Mouse (Mus musculus): ENCODE measurements at regions not wholly inside any gene's neighbourhood (a gene's known extent, or its start where the extent isn't known, plus 50 kb on each side); places are given as distances from the start of the nearest gene placed in this dataset.

- in situ Hi-C loops (cut with MboI; ENCODE audit: unreplicated experiment in 2 of 2): no loop called here
Measured at GRCm38 (mm10) chr11:44211871-44212441, 187.9 kb upstream of the Il12b start.

DNA sequence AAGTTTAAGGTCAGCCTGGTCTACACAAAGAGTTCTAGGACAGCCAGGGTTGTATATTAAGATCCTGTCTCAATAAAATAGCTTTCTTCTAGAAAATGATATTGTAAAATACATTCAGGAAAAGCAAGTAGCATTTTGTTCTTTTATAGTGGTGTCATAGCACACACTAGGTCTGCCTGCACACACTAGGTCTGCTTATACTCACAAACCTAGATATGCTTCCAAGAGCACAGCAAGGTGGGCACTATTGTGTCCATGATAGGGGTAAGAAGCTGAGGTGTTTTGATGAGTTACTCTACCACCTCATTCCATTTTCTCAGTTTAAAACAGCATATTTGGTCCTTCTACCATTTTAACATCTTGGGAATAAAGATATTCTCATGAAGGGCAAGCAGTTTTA, 185.8 kb upstream of the Il12b start:
- in situ Hi-C loops (cut with MboI; ENCODE audit: unreplicated experiment in 2 of 2): no loop called here

DNA sequence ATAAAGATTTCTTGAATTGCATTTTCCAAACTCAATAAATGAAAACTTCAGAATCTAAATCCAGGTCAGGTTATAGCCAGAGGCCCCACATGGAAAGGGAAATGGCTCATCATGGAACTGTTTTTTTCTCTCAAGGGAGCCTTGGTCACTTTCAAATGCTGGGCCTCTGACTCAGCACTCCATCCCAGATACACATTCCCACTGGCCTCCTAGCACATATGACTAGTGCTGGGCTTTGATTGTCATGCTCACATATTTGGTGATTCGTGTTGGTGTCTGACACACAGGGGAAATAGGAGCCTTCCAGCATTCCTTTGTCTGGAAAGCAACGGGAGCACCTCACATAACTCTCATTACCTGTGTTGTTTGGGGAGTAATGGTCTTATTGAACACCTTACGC, 183.5 kb upstream of the Il12b start:
- in situ Hi-C loops (cut with MboI; ENCODE audit: unreplicated experiment in 2 of 2): no loop called here

DNA sequence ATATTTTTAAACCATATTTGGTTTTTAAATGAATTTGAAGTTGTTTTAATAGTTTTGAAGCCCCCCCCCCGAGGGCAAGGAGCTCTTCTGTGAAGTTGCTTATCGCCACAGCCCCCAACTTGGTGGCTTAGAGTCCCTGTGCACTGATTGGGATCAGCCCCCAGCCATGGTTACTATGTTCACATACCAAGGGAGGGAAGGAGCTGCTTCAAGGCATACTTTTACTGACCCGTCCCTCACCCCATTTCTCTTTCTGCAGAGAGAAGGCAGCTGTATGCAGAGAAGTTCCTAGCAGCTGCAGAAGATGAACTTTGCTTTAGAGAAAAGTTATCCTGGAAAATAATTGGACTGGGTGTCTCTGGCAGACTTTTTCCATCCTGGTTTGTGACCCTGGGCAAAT, 179.9 kb upstream of the Il12b start:
- in situ Hi-C loops (cut with MboI; ENCODE audit: unreplicated experiment in 2 of 2): no loop called here

- in situ Hi-C loops (cut with MboI; ENCODE audit: unreplicated experiment in 2 of 2): no loop called here
Measured at GRCm38 (mm10) chr11:44229996-44230395, 169.9 kb upstream of the Il12b start.

DNA sequence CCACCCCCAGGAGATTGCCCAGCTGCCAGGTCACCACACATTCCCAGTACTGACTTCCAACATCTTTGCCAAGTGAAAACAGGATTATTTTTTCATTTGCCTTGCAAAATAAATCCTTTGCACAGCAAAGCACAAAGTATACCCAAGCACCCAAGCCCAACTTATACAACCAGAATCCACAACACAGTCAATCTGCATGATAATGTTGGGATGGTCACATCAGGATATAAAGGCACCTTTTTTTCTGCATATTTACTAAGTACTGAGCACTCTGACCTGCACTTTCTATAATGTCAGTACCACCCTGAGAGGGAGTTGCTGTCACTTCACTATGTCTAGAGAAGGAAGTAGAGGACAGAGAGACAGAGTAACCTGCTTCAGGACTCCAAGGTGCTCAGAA, 164.4 kb upstream of the Il12b start:
- in situ Hi-C loops (cut with MboI; ENCODE audit: unreplicated experiment in 2 of 2): no loop called here

DNA sequence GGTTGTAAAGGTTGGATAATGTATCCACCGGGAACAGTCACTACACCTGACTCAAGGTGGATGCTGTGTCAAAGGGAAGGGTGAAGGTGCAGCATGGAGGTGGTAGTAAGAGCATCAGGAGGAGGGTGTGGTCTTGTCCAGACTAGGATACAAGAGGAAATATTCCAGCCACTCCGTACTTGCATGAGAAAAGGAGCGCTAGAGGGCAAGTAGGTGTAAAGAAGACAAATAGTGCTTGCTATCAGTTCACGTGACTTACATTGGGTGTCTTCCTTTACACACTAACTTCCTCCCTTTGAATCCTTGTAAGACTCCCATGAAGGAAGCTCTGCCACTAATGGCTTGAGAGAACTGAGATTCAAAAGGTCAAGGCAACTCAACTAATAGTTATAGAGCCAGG, 161.8 kb upstream of the Il12b start:
- in situ Hi-C loops (cut with MboI; ENCODE audit: unreplicated experiment in 2 of 2): no loop called here

GRCm38 (mm10) chr11:44238598-44238997, 161.3 kb upstream of the Il12b start:
- in situ Hi-C loops (cut with MboI; ENCODE audit: unreplicated experiment in 2 of 2): no loop called here

DNA sequence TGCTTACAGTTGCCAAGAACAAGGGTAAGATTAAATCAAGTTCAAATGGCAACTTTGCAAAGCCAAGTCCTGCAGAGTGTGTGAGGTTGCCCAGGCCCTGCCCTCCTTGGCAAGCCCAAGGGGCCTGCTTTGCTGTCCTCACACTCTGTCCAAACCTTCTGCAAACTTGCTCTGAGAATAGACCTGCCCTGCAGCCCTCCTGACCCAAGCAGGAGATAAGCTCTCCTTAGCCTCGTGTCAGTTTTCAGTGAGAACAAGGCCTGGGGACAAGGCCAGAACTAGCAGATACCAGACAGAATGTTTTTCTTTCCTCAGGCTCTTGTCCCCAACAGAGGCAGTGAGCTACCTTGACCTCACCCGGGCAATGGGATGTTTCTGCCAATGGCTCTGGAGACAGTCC, 156.7 kb upstream of the Il12b start:
- in situ Hi-C loops (cut with MboI; ENCODE audit: unreplicated experiment in 2 of 2): no loop called here

GRCm38 (mm10) chr11:44251821-44252220, 148.0 kb upstream of the Il12b start:
- in situ Hi-C loops (cut with MboI; ENCODE audit: unreplicated experiment in 2 of 2): no loop called here

DNA sequence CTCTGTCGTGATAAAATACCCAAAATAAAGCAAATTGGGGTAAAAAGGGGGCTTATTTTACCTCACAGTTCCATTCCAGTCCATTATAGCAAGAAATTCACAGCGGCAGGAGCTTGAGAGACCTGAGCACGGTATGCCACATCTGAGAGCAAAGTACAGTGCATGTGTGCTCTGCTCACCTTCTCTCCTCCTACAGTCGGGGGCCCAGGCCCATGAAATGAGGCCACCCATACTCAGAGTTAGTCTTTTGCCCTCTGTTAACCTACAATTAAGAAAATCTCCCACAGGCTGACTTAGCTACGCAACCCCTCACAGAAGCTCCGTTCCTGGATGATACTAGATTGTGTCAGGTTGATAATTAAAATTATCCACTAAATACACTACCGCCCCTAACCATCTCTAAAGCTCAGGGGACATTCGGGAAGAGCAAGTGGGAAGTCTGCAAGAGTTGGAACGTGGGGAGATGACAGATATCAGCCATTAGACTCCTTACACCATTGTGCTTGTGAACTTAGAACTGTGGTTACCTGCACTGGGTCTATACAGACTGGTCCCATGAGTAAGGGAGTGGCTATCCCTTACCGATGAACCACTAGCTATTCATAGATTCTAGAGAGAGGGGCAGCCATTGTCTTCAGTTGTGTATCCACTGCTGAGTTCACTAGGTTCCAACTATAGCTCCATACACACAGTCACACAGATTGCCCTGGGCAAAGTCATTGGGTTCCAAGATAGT, 139.3 kb upstream of the Il12b start:
- in situ Hi-C loops (cut with MboI; ENCODE audit: unreplicated experiment in 2 of 2): no loop called here

DNA sequence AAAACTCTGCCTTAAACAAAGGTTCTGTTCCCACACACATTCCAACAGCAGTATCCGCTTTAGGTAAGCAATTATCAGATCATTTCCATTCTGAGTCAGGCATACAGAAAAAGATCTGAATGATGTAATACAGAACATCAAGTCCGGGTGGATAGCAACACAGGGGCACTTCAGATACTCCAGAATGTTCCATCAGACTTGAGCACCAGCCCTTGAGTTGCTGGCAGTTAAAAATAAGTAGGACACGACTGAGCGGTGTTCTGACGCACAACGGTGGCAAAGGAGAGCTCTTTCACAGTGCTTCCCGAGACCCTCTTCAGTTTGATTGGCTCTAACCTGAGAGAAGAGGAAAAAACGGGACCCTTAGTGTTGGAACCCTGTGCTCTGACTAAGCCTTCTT, 138.2 kb upstream of the Il12b start:
- in situ Hi-C loops (cut with MboI; ENCODE audit: unreplicated experiment in 2 of 2): no loop called here

- in situ Hi-C loops (cut with MboI; ENCODE audit: unreplicated experiment in 2 of 2): no loop called here
Measured at GRCm38 (mm10) chr11:44262571-44262970, 137.3 kb upstream of the Il12b start.

DNA sequence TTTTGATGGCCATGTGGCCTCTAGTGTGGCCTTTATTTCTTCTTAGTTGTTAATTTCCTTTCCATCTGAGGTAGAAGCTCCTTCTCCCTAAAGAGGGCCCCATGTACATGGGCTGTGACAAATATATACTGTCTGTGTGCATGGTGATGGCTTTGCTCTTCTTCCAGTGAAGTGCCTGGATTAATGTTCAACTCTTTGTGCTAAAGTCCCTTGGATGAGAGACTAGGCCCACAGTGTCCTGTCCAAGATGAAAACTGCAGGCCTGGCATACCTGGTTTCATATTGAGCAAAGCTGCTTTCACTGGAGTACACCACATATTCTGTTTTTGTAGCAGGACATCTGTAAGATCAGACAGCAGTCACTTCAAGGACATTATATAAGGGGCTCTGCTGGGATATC, 127.6 kb upstream of the Il12b start:
- in situ Hi-C loops (cut with MboI; ENCODE audit: unreplicated experiment in 2 of 2): no loop called here

- in situ Hi-C loops (cut with MboI; ENCODE audit: unreplicated experiment in 2 of 2): no loop called here
Measured at GRCm38 (mm10) chr11:44278521-44279208, 121.2 kb upstream of the Il12b start.

GRCm38 (mm10) chr11:44285961-44286360, 113.9 kb upstream of the Il12b start:
- in situ Hi-C loops (cut with MboI; ENCODE audit: unreplicated experiment in 2 of 2): no loop called here

DNA sequence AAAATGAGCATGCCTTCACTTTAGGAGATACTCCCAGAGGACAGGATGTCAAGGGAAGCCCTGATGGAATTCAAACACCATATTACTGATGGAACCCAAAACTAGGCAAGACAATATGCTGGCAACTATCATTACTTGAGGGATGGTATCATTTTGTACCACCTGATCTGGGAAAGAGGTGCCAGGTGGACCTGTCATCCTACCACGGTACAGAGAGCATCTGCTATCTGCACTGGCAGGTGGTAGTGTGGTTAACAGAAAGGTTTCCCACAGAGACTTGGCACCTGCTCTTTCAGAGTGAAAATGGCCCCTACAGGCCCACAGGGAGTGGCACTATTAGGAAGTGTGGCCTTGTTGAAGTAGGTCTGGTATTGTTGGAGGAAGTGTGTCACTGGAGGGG, 111.0 kb upstream of the Il12b start:
- in situ Hi-C loops (cut with MboI; ENCODE audit: unreplicated experiment in 2 of 2): no loop called here

GRCm38 (mm10) chr11:44303786-44304185, 96.1 kb upstream of the Il12b start:
- in situ Hi-C loops (cut with MboI; ENCODE audit: unreplicated experiment in 2 of 2): no loop called here

DNA sequence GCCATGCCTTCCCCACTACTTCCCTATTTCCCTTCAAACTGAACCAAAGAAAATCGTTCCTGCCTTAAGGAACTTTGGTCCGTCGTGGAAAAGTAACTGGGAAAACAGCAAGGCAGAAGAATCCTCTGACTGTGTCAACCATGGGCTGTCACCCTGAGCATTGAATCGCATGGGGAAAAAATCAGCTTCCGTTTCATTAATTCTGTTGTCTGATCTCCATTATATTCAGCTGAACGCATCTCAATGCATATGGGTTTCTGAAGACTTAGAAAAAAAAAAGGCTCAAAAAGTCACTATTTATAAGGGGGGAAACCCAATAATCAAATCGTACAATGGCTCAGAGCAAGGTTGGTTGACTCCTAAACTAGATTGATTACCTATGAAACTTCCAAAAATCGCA, 83.8 kb upstream of the Il12b start:
- in situ Hi-C loops (cut with MboI; ENCODE audit: unreplicated experiment in 2 of 2): no loop called here

- in situ Hi-C loops (cut with MboI; ENCODE audit: unreplicated experiment in 2 of 2): no loop called here
Measured at GRCm38 (mm10) chr11:44319136-44319535, 80.7 kb upstream of the Il12b start.

DNA sequence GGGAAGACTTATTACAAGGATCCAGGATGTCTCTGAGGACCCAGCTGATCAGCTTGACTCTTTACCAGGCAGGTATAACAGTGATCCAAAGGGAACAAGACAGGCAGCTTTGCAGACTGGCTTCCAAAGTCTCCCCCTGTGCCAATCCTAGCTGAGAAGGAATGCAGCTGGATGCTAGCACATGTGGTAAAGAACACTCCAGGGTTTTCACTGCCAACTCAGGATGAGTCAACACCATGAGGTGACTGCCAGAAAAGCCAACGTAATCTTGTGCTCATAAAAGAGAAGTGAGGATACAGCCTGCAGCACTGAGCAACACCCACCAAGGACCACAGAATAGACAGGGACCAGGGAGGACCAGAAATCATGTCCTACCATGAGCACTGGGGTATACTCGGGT, 76.5 kb upstream of the Il12b start:
- in situ Hi-C loops (cut with MboI; ENCODE audit: unreplicated experiment in 2 of 2): no loop called here

DNA sequence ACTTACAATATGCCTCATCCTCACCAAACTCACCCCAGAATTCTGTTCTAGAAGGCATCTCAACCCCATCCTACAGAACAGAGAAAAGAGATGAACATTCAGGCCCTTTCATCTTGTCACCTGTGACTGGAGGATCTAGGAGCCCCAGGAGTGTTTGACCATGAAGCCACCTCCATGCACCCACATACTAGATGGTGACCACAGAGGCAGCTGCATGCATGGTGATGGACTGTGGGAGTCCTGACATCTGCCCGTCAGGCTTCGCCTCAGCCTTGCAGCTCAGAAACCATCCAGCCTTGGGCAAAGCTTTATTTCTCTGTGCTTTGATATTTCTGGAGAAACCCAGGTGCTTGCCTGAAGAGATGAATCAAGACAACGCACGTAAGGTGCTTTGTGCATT, 74.8 kb upstream of the Il12b start:
- in situ Hi-C loops (cut with MboI; ENCODE audit: unreplicated experiment in 2 of 2): loop anchor here (5.0 kb wide), 3 partner anchors 553 to 833 kb away; no protein-coding TSS in a partner anchor
